Mouse (Mus musculus): ENCODE measurements around the gene Klhdc7a. TPM values are rescaled to one million over a fixed set of nuclear protein-coding genes. Genes with fewer than 3 reads are reported as not detected.

Gene Klhdc7a
- 0.11 and 0.46 TPM in 2 replicates for polyA plus RNA-seq (2015; fragmentation: Nextera tagmentation; extraction: Ambion mirVana)

DNA sequence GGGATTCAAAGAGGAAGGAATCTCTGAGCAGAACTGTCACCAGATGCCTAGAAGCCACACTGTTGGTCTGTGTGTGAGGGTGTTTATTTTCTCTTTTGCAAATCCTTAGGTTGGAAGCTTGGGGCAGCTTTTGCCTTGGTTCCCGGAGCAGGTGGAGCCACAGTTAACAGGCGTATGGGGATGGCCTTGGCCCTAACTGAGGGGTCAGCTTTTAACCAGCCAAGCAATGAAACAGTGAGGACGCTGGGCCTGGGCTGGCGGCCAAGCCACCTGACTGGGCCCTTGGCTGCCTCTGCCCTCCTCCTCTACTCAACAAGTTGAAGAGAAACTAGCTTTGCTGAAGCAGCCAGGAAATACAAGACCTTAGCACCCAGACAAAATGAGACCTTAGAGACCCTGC is at the start of gene Klhdc7a:
Gene Klhdc7a, minus strand, starts transcription at position 105 of the 400 bp plus-strand sequence.

Small RNAs within 50 kb of the gene (microRNA-seq; reads per million reads assigned to microRNA genes)
- not detected for gene Mir2139 (ENCODE audit: borderline replicate concordance, insufficient number of aligned reads)

Other genes with a start within 250 kb of the Klhdc7a start
- gene Pax7, start 134.5 kb downstream of the Klhdc7a start, polyA plus RNA-seq (2015; fragmentation: Nextera tagmentation; extraction: Ambion mirVana) = 0.02 TPM in 1 of 2 replicates, not detected in the other